10 mouse cellular contexts compared by ENCODE assay signal in genomic region chrX:161635678-161636077, GRCm38 (mm10).
A peak's percentile ranks its signal among the peaks of the same experiment; 100 is the strongest.
DNase-seq lines count a peak whose midpoint lies in the region; TF ChIP-seq lines count a peak whose summit lies in the region.
"Had no signal": no experiment of that assay in that cellular context is flagged by ENCODE, and none has a peak within 500 bp of the region (broad histone marks: within the 10 kb centered on the region; RNA-seq: fewer than 3 reads in every experiment).

No protein-coding gene starts in this region.

- peak; percentile 14 for DNase-seq in gastrocnemius, adult 2 months
- DNase-seq in gastrocnemius, postnatal 14 days: no peak
- DNase-seq in layer of hippocampus, adult 18-20 months (ENCODE audit: low spot score in 2 of 2): peak; percentile 0 to 1
- no peak for DNase-seq in layer of hippocampus, postnatal 10 days (ENCODE audit: low spot score in 2 of 2)
- peak; percentile 11 for DNase-seq in urinary bladder, postnatal 14 days (ENCODE audit: low spot score)
- no peak for DNase-seq in urinary bladder, adult 2 months (ENCODE audit: low spot score)
- peak; percentile 11 for DNase-seq in right cerebral cortex, postnatal 4 days
- DNase-seq in thymus, postnatal 4 days: no peak
- DNase-seq: cerebellum, adult 18-20 months; thymus, postnatal 14 days had no signal

- no peak overlapping the region for H3K27ac ChIP-seq in gastrocnemius, adult 2 months

- no peak overlapping the region for H3K4me3 ChIP-seq in gastrocnemius, adult 2 months

- intact Hi-C loops in gastrocnemius, adult 2 months (cut with DNase I): no loop called here
- intact Hi-C loops in gastrocnemius, postnatal 14 days (cut with DNase I; ENCODE audit: low total_unique reads): no loop called here

- TF ChIP-seq CTCF in gastrocnemius, adult 2 months (IDR thresholded peaks at IDR 0.05): no peak

Comparison
In these comparisons a context has a peak if more than half of its experiments do, and no peak if none do; other contexts are left out.
1. DNase-seq: peak in gastrocnemius, adult 2 months (single experiment), layer of hippocampus, adult 18-20 months (2 of 2), urinary bladder, postnatal 14 days (single experiment) and right cerebral cortex, postnatal 4 days (single experiment); none in gastrocnemius, postnatal 14 days (single experiment), layer of hippocampus, postnatal 10 days (0 of 2), urinary bladder, adult 2 months (single experiment) and thymus, postnatal 4 days (single experiment).